18 mouse cellular contexts compared by ENCODE assay signal in the genomic region with DNA sequence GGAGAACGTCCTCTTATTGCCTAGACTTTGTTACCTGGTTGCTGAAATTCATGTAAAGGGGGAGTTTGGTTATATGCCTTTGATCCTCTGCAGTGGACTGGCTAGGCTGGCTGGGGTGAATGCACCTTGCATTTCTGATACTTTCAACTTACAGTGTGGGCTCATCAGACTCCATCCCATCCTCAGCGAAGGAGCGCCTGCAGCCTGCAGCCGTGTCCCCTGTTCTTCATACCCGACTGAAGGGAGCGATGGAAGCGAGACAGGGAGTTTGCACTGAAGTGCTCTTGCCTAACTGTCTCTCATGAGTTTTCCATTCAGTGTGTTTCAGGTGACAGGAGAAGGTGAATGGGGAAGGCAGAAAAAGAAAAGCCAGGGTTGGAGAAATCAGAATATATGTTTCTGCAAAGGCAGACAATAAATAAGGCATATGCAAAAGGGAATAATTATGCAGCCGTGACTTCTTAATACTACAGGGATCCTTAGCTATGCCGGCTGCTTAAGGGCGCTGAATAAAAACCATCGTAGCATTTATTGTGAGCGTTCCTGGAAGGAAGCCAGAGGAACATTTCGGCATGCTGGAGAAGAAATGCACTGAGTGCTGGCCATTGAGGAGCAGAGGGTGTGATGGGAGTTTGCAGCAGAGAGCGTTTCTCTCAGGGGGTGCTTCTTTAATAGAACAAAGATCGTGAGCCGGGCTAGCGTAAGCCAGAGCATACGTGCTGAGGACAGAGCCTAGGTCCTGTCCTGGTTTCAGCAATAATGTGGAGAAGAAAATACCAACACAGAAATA. TPM values are rescaled to one million over a fixed set of nuclear protein-coding genes. Genes with fewer than 3 reads are reported as not detected.
DNase-seq lines count a peak whose midpoint lies in the region; ATAC-seq lines count a peak whose summit lies in the region.
"Had no signal": no experiment of that assay in that cellular context is flagged by ENCODE, and none has a peak within 500 bp of the region (broad histone marks: within the 10 kb centered on the region; RNA-seq: fewer than 3 reads in every experiment).

No protein-coding gene starts in this region.

- no peaks in the 10 kb centered on the region for H3K27me3 ChIP-seq in forebrain, embryonic 13.5 days
- no peaks in the 10 kb centered on the region for H3K27me3 ChIP-seq in forebrain, embryonic 11.5 days (ENCODE audit: control insufficient read depth, insufficient read depth, low read length)
- no peaks in the 10 kb centered on the region for H3K27me3 ChIP-seq in midbrain, embryonic 13.5 days
- no peaks in the 10 kb centered on the region for H3K27me3 ChIP-seq in midbrain, embryonic 11.5 days (ENCODE audit: control insufficient read depth, insufficient read depth, low read length)
- no peaks in the 10 kb centered on the region for H3K27me3 ChIP-seq in hindbrain, embryonic 13.5 days
- no peaks in the 10 kb centered on the region for H3K27me3 ChIP-seq in neural tube, embryonic 14.5 days (ENCODE audit: control insufficient read depth, insufficient read depth, low read length)

- H3K4me1 ChIP-seq in forebrain, embryonic 13.5 days, result peaks cover 14% of the 10 kb centered on the region
- H3K4me1 ChIP-seq in forebrain, embryonic 11.5 days (replicated peaks; ENCODE audit: control insufficient read depth, insufficient read depth, low read length), result no peaks in the 10 kb centered on the region
- peaks cover 10% of the 10 kb centered on the region for H3K4me1 ChIP-seq in midbrain, embryonic 13.5 days (replicated peaks)
- no peaks in the 10 kb centered on the region for H3K4me1 ChIP-seq in midbrain, embryonic 11.5 days (ENCODE audit: control insufficient read depth, insufficient read depth, low read length)
- peaks cover 35% of the 10 kb centered on the region for H3K4me1 ChIP-seq in hindbrain, embryonic 13.5 days (replicated peaks)
- peaks cover 10% of the 10 kb centered on the region; the same call in 1 of the 2 replicates for H3K4me1 ChIP-seq in neural tube, embryonic 14.5 days (ENCODE audit: control insufficient read depth, insufficient read depth, low read length)

- H3K9me3 ChIP-seq in forebrain, embryonic 13.5 days (replicated peaks), result no peaks in the 10 kb centered on the region
- H3K9me3 ChIP-seq in forebrain, embryonic 11.5 days (ENCODE audit: control insufficient read depth, low read length), result no peaks in the 10 kb centered on the region
- no peaks in the 10 kb centered on the region for H3K9me3 ChIP-seq in midbrain, embryonic 13.5 days
- no peaks in the 10 kb centered on the region for H3K9me3 ChIP-seq in midbrain, embryonic 11.5 days (ENCODE audit: control insufficient read depth, low read length)
- no peaks in the 10 kb centered on the region for H3K9me3 ChIP-seq in hindbrain, embryonic 13.5 days
- H3K9me3 ChIP-seq in neural tube, embryonic 14.5 days (ENCODE audit: control insufficient read depth, low read length), result no peaks in the 10 kb centered on the region

- no peak overlapping the region for H3K4me3 ChIP-seq in forebrain, embryonic 13.5 days
- H3K4me3 ChIP-seq in forebrain, embryonic 11.5 days (ENCODE audit: low read depth, low read length), result no peak overlapping the region
- H3K4me3 ChIP-seq in midbrain, embryonic 13.5 days (replicated peaks), result no peak overlapping the region
- no peak overlapping the region for H3K4me3 ChIP-seq in midbrain, embryonic 11.5 days (ENCODE audit: low read depth, low read length)
- H3K4me3 ChIP-seq in hindbrain, embryonic 13.5 days, result no peak overlapping the region
- H3K4me3 ChIP-seq in neural tube, embryonic 14.5 days (ENCODE audit: low read depth, low read length), result no peak overlapping the region

- H3K27ac ChIP-seq in forebrain, embryonic 13.5 days, result peak overlapping the region; percentile 59
- no peak overlapping the region for H3K27ac ChIP-seq in forebrain, embryonic 11.5 days (ENCODE audit: low read depth, low read length)
- H3K27ac ChIP-seq in midbrain, embryonic 13.5 days, result peak overlapping the region; percentile 68
- H3K27ac ChIP-seq in midbrain, embryonic 11.5 days (ENCODE audit: low read depth, low read length), result no peak overlapping the region
- peak overlapping the region; percentile 81 for H3K27ac ChIP-seq in hindbrain, embryonic 13.5 days
- peak overlapping the region; percentile 86 for H3K27ac ChIP-seq in neural tube, embryonic 14.5 days (ENCODE audit: low read depth, low read length)

- peak; percentile 63 for ATAC-seq in forebrain, embryonic 13.5 days
- ATAC-seq in forebrain, embryonic 11.5 days (replicated peaks; ENCODE audit: low FRiP score), result no peak
- ATAC-seq in midbrain, embryonic 13.5 days, result peak; percentile 47; the same call in 1 of the 2 replicates
- ATAC-seq in midbrain, embryonic 11.5 days (ENCODE audit: low FRiP score), result no peak
- peak; percentile 45; the same call in 1 of the 2 replicates for ATAC-seq in hindbrain, embryonic 13.5 days (ENCODE audit: low FRiP score)
- peak; percentile 42 for ATAC-seq in neural tube, embryonic 14.5 days (ENCODE audit: low read depth)
- ATAC-seq: intestine, postnatal 0 days; lung, postnatal 0 days had no signal

- no peak for DNase-seq in forebrain, embryonic 11.5 days (ENCODE audit: low spot score)
- no peak for DNase-seq in midbrain, embryonic 11.5 days (ENCODE audit: low spot score, missing footprints)
- no peak for DNase-seq in kidney, postnatal 4 days
- DNase-seq in layer of hippocampus, postnatal 14 days (ENCODE audit: low spot score in 2 of 2), result no peak
- DNase-seq: adrenal gland, adult 2 months; heart, postnatal 10 days; kidney, postnatal 14 days; thymus, adult 2 months had no signal

- 53% methylated on average over 18 of the region's 18 CpGs for WGBS in forebrain, embryonic 13.5 days
- 88% methylated on average over 18 of the region's 18 CpGs for WGBS in forebrain, embryonic 11.5 days
- WGBS in midbrain, embryonic 13.5 days, result 64% methylated on average over 18 of the region's 18 CpGs
- 89% methylated on average over 18 of the region's 18 CpGs for WGBS in midbrain, embryonic 11.5 days
- WGBS in hindbrain, embryonic 13.5 days, result 55% methylated on average over 18 of the region's 18 CpGs
- 41% methylated on average over 18 of the region's 18 CpGs for WGBS in neural tube, embryonic 14.5 days

- H3K36me3 ChIP-seq in forebrain, embryonic 13.5 days (ENCODE audit: poor library complexity, severe bottlenecking), result no peaks in the 10 kb centered on the region
- H3K36me3 ChIP-seq in forebrain, embryonic 11.5 days (ENCODE audit: control insufficient read depth, insufficient read depth, low read length), result no peaks in the 10 kb centered on the region
- H3K36me3 ChIP-seq in midbrain, embryonic 13.5 days, result peaks cover 18% of the 10 kb centered on the region
- H3K36me3 ChIP-seq in midbrain, embryonic 11.5 days (ENCODE audit: control insufficient read depth, insufficient read depth, low read length), result no peaks in the 10 kb centered on the region
- peaks cover 8% of the 10 kb centered on the region for H3K36me3 ChIP-seq in hindbrain, embryonic 13.5 days
- H3K36me3 ChIP-seq in neural tube, embryonic 14.5 days (ENCODE audit: control insufficient read depth, insufficient read depth, low read length), result no peaks in the 10 kb centered on the region

- H3K4me2 ChIP-seq in forebrain, embryonic 13.5 days, result peak overlapping the region; percentile 37
- H3K4me2 ChIP-seq in forebrain, embryonic 11.5 days (ENCODE audit: low read depth, low read length, severe bottlenecking), result no peak overlapping the region
- H3K4me2 ChIP-seq in midbrain, embryonic 13.5 days (replicated peaks), result peak overlapping the region; percentile 25; the same call in 1 of the 2 replicates
- H3K4me2 ChIP-seq in midbrain, embryonic 11.5 days, result no peak overlapping the region
- peak overlapping the region; percentile 13 for H3K4me2 ChIP-seq in hindbrain, embryonic 13.5 days
- H3K4me2 ChIP-seq in neural tube, embryonic 14.5 days (ENCODE audit: low read depth, low read length), result peak overlapping the region; percentile 21
- H3K4me2 ChIP-seq: liver, embryonic 11.5 days had no signal

- peak overlapping the region; percentile 34; the same call in 1 of the 2 replicates for H3K9ac ChIP-seq in forebrain, embryonic 13.5 days
- no peak overlapping the region for H3K9ac ChIP-seq in forebrain, embryonic 11.5 days (ENCODE audit: low read length)
- no peak overlapping the region for H3K9ac ChIP-seq in midbrain, embryonic 13.5 days (replicated peaks)
- no peak overlapping the region for H3K9ac ChIP-seq in midbrain, embryonic 11.5 days (ENCODE audit: low read length)
- peak overlapping the region; percentile 36 for H3K9ac ChIP-seq in hindbrain, embryonic 13.5 days
- H3K9ac ChIP-seq in neural tube, embryonic 14.5 days (replicated peaks; ENCODE audit: low read depth, low read length), result peak overlapping the region; percentile 29

RNA-seq across cellular contexts. Expression of a gene that starts 54.5 kb away (rescaled TPM):
- 2.0 and 2.9 TPM in 2 replicates for polyA plus RNA-seq in forebrain, embryonic 13.5 days (2015; fragmentation: Nextera tagmentation; extraction: Ambion mirVana)
- polyA plus RNA-seq in forebrain, embryonic 11.5 days (2014; fragmentation: Nextera tagmentation; extraction: Ambion mirVana), result 3.0 and 3.6 TPM in 2 replicates
- polyA plus RNA-seq in midbrain, embryonic 13.5 days (2015; fragmentation: Nextera tagmentation; extraction: Ambion mirVana), result 6.8 and 10.7 TPM in 2 replicates
- polyA plus RNA-seq in midbrain, embryonic 11.5 days (2014; fragmentation: Nextera tagmentation; extraction: Ambion mirVana), result 5.1 and 5.3 TPM in 2 replicates
- 248 and 255 TPM in 2 replicates for polyA plus RNA-seq in hindbrain, embryonic 13.5 days (2015; fragmentation: Nextera tagmentation; extraction: Ambion mirVana)
- 351 and 352 TPM in 2 replicates for polyA plus RNA-seq in neural tube, embryonic 14.5 days (2014; fragmentation: Nextera tagmentation; extraction: Ambion mirVana)
- total RNA-seq in layer of hippocampus, postnatal 14 days (2021), result 10 to 100 TPM; 20.6 to 25.9 TPM
- total RNA-seq: adrenal gland, adult 2 months; common myeloid progenitor, adult 5-6 weeks; ES-E14; heart, postnatal 10 days had no signal
- polyA plus RNA-seq: adrenal gland, adult 2 months; C2C12; intestine, postnatal 0 days; lung, postnatal 0 days; thymus, adult 2 months had no signal

Comparison
In these comparisons a context has a peak if more than half of its experiments do, and no peak if none do; other contexts are left out.
1. ATAC-seq: peak in forebrain, embryonic 13.5 days (single experiment), midbrain, embryonic 13.5 days (single experiment), hindbrain, embryonic 13.5 days (single experiment) and neural tube, embryonic 14.5 days (single experiment); none in forebrain, embryonic 11.5 days (single experiment) and midbrain, embryonic 11.5 days (single experiment).
2. H3K27ac ChIP-seq: peak in forebrain, embryonic 13.5 days (single experiment), midbrain, embryonic 13.5 days (single experiment), hindbrain, embryonic 13.5 days (single experiment) and neural tube, embryonic 14.5 days (single experiment); none in forebrain, embryonic 11.5 days (single experiment) and midbrain, embryonic 11.5 days (single experiment).
3. H3K4me2 ChIP-seq: peak in forebrain, embryonic 13.5 days (single experiment), midbrain, embryonic 13.5 days (single experiment), hindbrain, embryonic 13.5 days (single experiment) and neural tube, embryonic 14.5 days (single experiment); none in forebrain, embryonic 11.5 days (single experiment) and midbrain, embryonic 11.5 days (single experiment).
4. H3K9ac ChIP-seq: peak in forebrain, embryonic 13.5 days (single experiment), hindbrain, embryonic 13.5 days (single experiment) and neural tube, embryonic 14.5 days (single experiment); none in forebrain, embryonic 11.5 days (single experiment), midbrain, embryonic 13.5 days (single experiment) and midbrain, embryonic 11.5 days (single experiment).
5. RNA of a gene that starts 54.5 kb away (polyA plus RNA-seq): 351 to 352 TPM in neural tube, embryonic 14.5 days and 248 to 255 TPM in hindbrain, embryonic 13.5 days; 6.8 to 10.7 TPM in midbrain, embryonic 13.5 days, 5.1 to 5.3 TPM in midbrain, embryonic 11.5 days, 3.0 to 3.6 TPM in forebrain, embryonic 11.5 days and 2.0 to 2.9 TPM in forebrain, embryonic 13.5 days; every median in the first group is over 10 times any median in the second.